Mouse (Mus musculus): ENCODE data around the gene Zbtb18. TPM values are rescaled to one million over a fixed set of nuclear protein-coding genes. Genes with fewer than 3 reads are reported as not detected.
A peak's percentile ranks its signal among the peaks of the same experiment; 100 is the strongest.

Zbtb18 gene
- 5.6 and 11.4 TPM in 2 replicates for polyA plus RNA-seq (2012; rRNA removed)

- H3K4me3 ChIP-seq (ENCODE audit: low read depth, low read length): peak within 1 kb of the TSS; percentile 93
- peaks cover 2% of the 10 kb centered on the region for H3K36me3 ChIP-seq (ENCODE audit: control insufficient read depth, insufficient read depth, low read length)
- under 1% methylated on average over 38 of the region's 106 CpGs for WGBS
- TF ChIP-seq POLR2A (IDR thresholded peaks at IDR 0.05; ENCODE audit: low read depth, low read length): no peak
- no peak for TF ChIP-seq CTCF (IDR thresholded peaks at IDR 0.05; ENCODE audit: extremely low read depth, insufficient read length, insufficient replicate concordance, low read depth, low read length)
- peaks cover 2% of the 10 kb centered on the region; the same call in 1 of the 2 replicates for H3K4me1 ChIP-seq (ENCODE audit: control insufficient read depth, insufficient read depth, insufficient read length, low read length)
- H3K27ac ChIP-seq (ENCODE audit: insufficient read depth, low read depth, low read length): peak within 1 kb of the TSS; percentile 97
- H3K27me3 ChIP-seq (ENCODE audit: control insufficient read depth, insufficient read depth, low read length): no peaks in the 10 kb centered on the region
These were observed at the start of gene Zbtb18 for GRCm38 (mm10) chr1:177442196-177442808. Gene Zbtb18, plus strand, starts transcription at chr1:177442351.

GRCm38 (mm10) chr1:177397455-177397854, 44.7 kb upstream of the Zbtb18 start:
- H3K4me1 ChIP-seq (ENCODE audit: control insufficient read depth, insufficient read depth, insufficient read length, low read length): no peaks in the 10 kb centered on the region
- no peak overlapping the region for H3K27ac ChIP-seq (ENCODE audit: insufficient read depth, low read depth, low read length)
- H3K4me3 ChIP-seq (ENCODE audit: low read depth, low read length): no peak overlapping the region
- WGBS: 71% methylated on average over 1 of the region's 1 CpGs
- H3K36me3 ChIP-seq (ENCODE audit: control insufficient read depth, insufficient read depth, low read length): no peaks in the 10 kb centered on the region
- TF ChIP-seq CTCF (IDR thresholded peaks at IDR 0.05; ENCODE audit: extremely low read depth, insufficient read length, insufficient replicate concordance, low read depth, low read length): no peak
- no peak for TF ChIP-seq POLR2A (IDR thresholded peaks at IDR 0.05; ENCODE audit: low read depth, low read length)
- H3K27me3 ChIP-seq (ENCODE audit: control insufficient read depth, insufficient read depth, low read length): no peaks in the 10 kb centered on the region

- TF ChIP-seq CTCF (IDR thresholded peaks at IDR 0.05; ENCODE audit: extremely low read depth, insufficient read length, insufficient replicate concordance, low read depth, low read length) (no peak), POLR2A (IDR thresholded peaks at IDR 0.05; ENCODE audit: low read depth, low read length) (no peak)
- no peaks in the 10 kb centered on the region for H3K4me1 ChIP-seq (ENCODE audit: control insufficient read depth, insufficient read depth, insufficient read length, low read length)
- no peak overlapping the region for H3K27ac ChIP-seq (ENCODE audit: insufficient read depth, low read depth, low read length)
- H3K36me3 ChIP-seq (ENCODE audit: control insufficient read depth, insufficient read depth, low read length): no peaks in the 10 kb centered on the region
- H3K4me3 ChIP-seq (ENCODE audit: low read depth, low read length): no peak overlapping the region
- no peaks in the 10 kb centered on the region for H3K27me3 ChIP-seq (ENCODE audit: control insufficient read depth, insufficient read depth, low read length)
- WGBS: 68% methylated on average over 6 of the region's 6 CpGs
These were observed 37.0 kb upstream of the Zbtb18 start for GRCm38 (mm10) chr1:177405170-177405569.

GRCm38 (mm10) chr1:177408690-177409089, 33.5 kb upstream of the Zbtb18 start:
- H3K27me3 ChIP-seq (ENCODE audit: control insufficient read depth, insufficient read depth, low read length): no peaks in the 10 kb centered on the region
- H3K4me1 ChIP-seq (ENCODE audit: control insufficient read depth, insufficient read depth, insufficient read length, low read length): no peaks in the 10 kb centered on the region
- H3K4me3 ChIP-seq (ENCODE audit: low read depth, low read length): no peak overlapping the region
- no peak for TF ChIP-seq CTCF (IDR thresholded peaks at IDR 0.05; ENCODE audit: extremely low read depth, insufficient read length, insufficient replicate concordance, low read depth, low read length)
- TF ChIP-seq POLR2A (IDR thresholded peaks at IDR 0.05; ENCODE audit: low read depth, low read length): no peak
- 45% methylated on average over 3 of the region's 3 CpGs for WGBS
- H3K27ac ChIP-seq (ENCODE audit: insufficient read depth, low read depth, low read length): no peak overlapping the region
- no peaks in the 10 kb centered on the region for H3K36me3 ChIP-seq (ENCODE audit: control insufficient read depth, insufficient read depth, low read length)

- WGBS: 73% methylated on average over 7 of the region's 7 CpGs
- TF ChIP-seq CTCF (IDR thresholded peaks at IDR 0.05; ENCODE audit: extremely low read depth, insufficient read length, insufficient replicate concordance, low read depth, low read length): no peak
- TF ChIP-seq POLR2A (IDR thresholded peaks at IDR 0.05; ENCODE audit: low read depth, low read length): no peak
- no peaks in the 10 kb centered on the region for H3K27me3 ChIP-seq (ENCODE audit: control insufficient read depth, insufficient read depth, low read length)
- no peak overlapping the region for H3K27ac ChIP-seq (ENCODE audit: insufficient read depth, low read depth, low read length)
- H3K4me3 ChIP-seq (ENCODE audit: low read depth, low read length): no peak overlapping the region
- H3K4me1 ChIP-seq (ENCODE audit: control insufficient read depth, insufficient read depth, insufficient read length, low read length): no peaks in the 10 kb centered on the region
- no peaks in the 10 kb centered on the region for H3K36me3 ChIP-seq (ENCODE audit: control insufficient read depth, insufficient read depth, low read length)
These were observed 31.3 kb upstream of the Zbtb18 start for GRCm38 (mm10) chr1:177410769-177411348.

GRCm38 (mm10) chr1:177411359-177412358, 30.5 kb upstream of the Zbtb18 start:
- Histone ChIP-seq H3K36me3 (ENCODE audit: control insufficient read depth, insufficient read depth, low read length) (no peaks in the 10 kb centered on the region), H3K27ac (ENCODE audit: insufficient read depth, low read depth, low read length) (no peak overlapping the region), H3K4me3 (ENCODE audit: low read depth, low read length) (no peak overlapping the region), H3K4me1 (ENCODE audit: control insufficient read depth, insufficient read depth, insufficient read length, low read length) (no peaks in the 10 kb centered on the region), H3K27me3 (ENCODE audit: control insufficient read depth, insufficient read depth, low read length) (no peaks in the 10 kb centered on the region)
- 50% methylated on average over 19 of the region's 19 CpGs for WGBS
- TF ChIP-seq CTCF (IDR thresholded peaks at IDR 0.05; ENCODE audit: extremely low read depth, insufficient read length, insufficient replicate concordance, low read depth, low read length) (no peak), POLR2A (IDR thresholded peaks at IDR 0.05; ENCODE audit: low read depth, low read length) (no peak)

Measured in small intestine, adult 2 months (tissue).